Mouse (Mus musculus): ENCODE results near the gene Olfr27. TPM values are rescaled to one million over a fixed set of nuclear protein-coding genes. Genes with fewer than 3 reads are reported as not detected.

The Olfr27 gene
- not detected for total RNA-seq (2022)

GRCm38 (mm10) chr9:39127831-39128230 lies at the start of gene Olfr27:
Olfr27 (plus strand) TSS chr9:39128131.
- no peak for DNase-seq (ENCODE audit: low spot score in 2 of 2)

- DNase-seq (ENCODE audit: low spot score in 2 of 2): no peak
Observed at GRCm38 (mm10) chr9:39078787-39079186, 49.1 kb upstream of the Olfr27 start, which contains the start of gene Olfr938. Olfr938 (minus strand) TSS chr9:39078887.

GRCm38 (mm10) chr9:39127326-39127725 lies 605 bp upstream of the Olfr27 start:
- DNase-seq (ENCODE audit: low spot score in 2 of 2): no peak

- no peak for DNase-seq (ENCODE audit: low spot score in 2 of 2)
Observed at GRCm38 (mm10) chr9:39152401-39152800, 24.5 kb downstream of the Olfr27 start.

GRCm38 (mm10) chr9:39166004-39166403 lies 38.1 kb downstream of the Olfr27 start, which contains the start of gene Olfr943:
Olfr943 (plus strand) TSS chr9:39166304.
- no peak for DNase-seq (ENCODE audit: low spot score in 2 of 2)

Other genes with a start within 250 kb of the Olfr27 start
- not detected for gene Olfr930, start 198.3 kb upstream of the Olfr27 start, total RNA-seq (2022)
- gene Olfr933, start 155.8 kb upstream of the Olfr27 start, total RNA-seq (2022): under 1 TPM in 1 of 4 experiments, not detected in 3; 0.10 TPM
- not detected for gene Olfr934, start 139.8 kb upstream of the Olfr27 start, total RNA-seq (2022)
- gene Olfr935, start 128.4 kb upstream of the Olfr27 start, total RNA-seq (2022): not detected
- not detected for gene Olfr146, start 104.8 kb upstream of the Olfr27 start, total RNA-seq (2022)
- not detected for gene Olfr937, start 63.2 kb upstream of the Olfr27 start, total RNA-seq (2022)
- not detected for gene Olfr938, start 49.2 kb upstream of the Olfr27 start, total RNA-seq (2022)
- gene Olfr943, start 38.2 kb downstream of the Olfr27 start, total RNA-seq (2022): not detected
- gene Olfr944, start 73.8 kb downstream of the Olfr27 start, total RNA-seq (2022): not detected
- gene Olfr1537, start 121.9 kb downstream of the Olfr27 start, total RNA-seq (2022): not detected
- gene Olfr945, start 148.7 kb downstream of the Olfr27 start, total RNA-seq (2022): not detected
- not detected for gene Olfr948, start 197.9 kb downstream of the Olfr27 start, total RNA-seq (2022)